Mouse (Mus musculus) thymus, adult 18-20 months (tissue): Measurements from ENCODE around the gene Zc3h4.
A peak's percentile ranks its signal among the peaks of the same experiment; 100 is the strongest.

Experiments
- DNase-seq, 2 experiments: peaks; one replicate each; pipeline ENCODE4 v3.0.0; 2022; ENCODE audit warnings: mixed read lengths in 2 of 2

The Zc3h4 gene

DNA sequence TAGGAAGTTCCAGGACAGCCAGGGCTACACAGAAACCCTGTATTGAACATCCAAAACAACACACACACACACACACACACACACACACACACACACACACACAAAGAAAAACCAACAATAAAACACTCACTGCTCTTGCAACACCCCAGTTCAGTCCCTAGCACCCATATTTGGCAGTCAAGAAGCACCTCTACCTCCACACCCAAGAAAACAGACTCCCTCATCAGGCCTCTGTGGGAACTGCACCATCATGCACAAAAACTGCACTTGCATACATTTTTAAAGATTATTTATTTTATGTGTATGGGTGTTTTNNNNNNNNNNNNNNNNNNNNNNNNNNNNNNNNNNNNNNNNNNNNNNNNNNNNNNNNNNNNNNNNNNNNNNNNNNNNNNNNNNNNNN, 40.5 kb downstream of the Zc3h4 start:
- no peak for DNase-seq

DNA sequence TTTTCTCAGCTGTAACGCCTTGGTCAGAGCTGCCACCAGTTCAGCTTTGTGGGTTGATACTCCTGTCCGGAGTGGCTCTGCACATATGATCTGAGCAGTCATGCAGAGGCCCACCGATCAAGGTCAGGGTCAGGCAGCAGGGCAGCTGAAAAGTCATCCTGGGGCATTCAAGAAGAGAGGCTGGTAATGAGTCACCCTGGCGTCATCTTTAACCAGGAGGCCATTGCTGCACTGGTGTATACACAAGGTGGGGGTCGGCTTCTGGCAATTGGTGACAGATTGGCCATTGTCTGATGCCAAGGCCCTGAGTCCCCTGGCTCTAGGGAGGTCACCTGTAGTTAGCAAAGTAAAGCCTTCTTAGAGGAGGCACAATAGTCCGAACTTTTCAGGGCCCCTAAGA, 50.9 kb downstream of the Zc3h4 start:
- no peak for DNase-seq

- DNase-seq = peak; percentile 87 to 91
Measured at GRCm38 (mm10) chr7:16452587-16453073, 51.9 kb downstream of the Zc3h4 start, which contains the start of gene Tmem160. Gene Tmem160 (plus strand): TSS chr7:16452779.

DNA sequence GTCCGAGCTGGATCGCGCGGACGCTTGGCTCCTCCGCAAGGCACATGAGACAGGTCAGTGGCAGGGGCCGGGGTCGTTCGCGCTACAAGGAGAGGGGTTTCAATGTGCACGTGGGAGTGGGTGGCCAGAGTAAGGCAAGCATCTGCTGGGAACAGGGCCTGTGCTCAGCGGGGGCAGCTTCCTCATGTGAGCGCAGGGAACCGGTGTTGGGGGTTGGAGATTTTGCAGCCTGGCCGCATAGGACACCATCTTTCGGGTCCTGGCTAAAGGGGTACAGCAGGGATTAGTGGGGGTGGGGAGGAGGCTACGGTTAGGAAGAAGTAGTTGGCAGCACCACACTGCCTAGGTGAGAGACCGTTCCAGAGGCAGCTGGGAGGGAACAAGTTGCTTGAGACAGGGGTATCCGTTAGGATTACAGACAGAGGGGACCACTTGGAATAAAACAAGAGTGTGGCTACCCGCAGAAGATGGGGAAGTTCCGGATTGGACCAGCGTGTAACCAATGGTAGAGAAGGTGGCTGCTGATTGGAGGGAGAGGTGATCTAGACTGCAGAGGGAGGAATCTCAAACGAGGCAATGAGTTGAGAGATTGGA, 52.5 kb downstream of the Zc3h4 start:
- peak; percentile 25 to 39 for DNase-seq

- DNase-seq = no peak
Measured at GRCm38 (mm10) chr7:16455016-16455415, 54.3 kb downstream of the Zc3h4 start.

GRCm38 (mm10) chr7:16456289-16456688, 55.6 kb downstream of the Zc3h4 start:
- DNase-seq = no peak

- DNase-seq = no peak
Measured at GRCm38 (mm10) chr7:16460566-16460965, 59.9 kb downstream of the Zc3h4 start.

- DNase-seq = no peak
Measured at GRCm38 (mm10) chr7:16461151-16461550, 60.4 kb downstream of the Zc3h4 start.

- DNase-seq = no peak
Measured at GRCm38 (mm10) chr7:16461705-16462104, 61.0 kb downstream of the Zc3h4 start.

GRCm38 (mm10) chr7:16463214-16463613, 62.5 kb downstream of the Zc3h4 start:
- DNase-seq = peak; percentile 53 to 63

GRCm38 (mm10) chr7:16465160-16465559, 64.5 kb downstream of the Zc3h4 start:
- peak in 1 of 2 experiments; percentile 55 for DNase-seq

- no peak for DNase-seq
Measured at GRCm38 (mm10) chr7:16465568-16465967, 64.9 kb downstream of the Zc3h4 start.

GRCm38 (mm10) chr7:16466565-16466964, 65.9 kb downstream of the Zc3h4 start:
- DNase-seq = no peak

DNA sequence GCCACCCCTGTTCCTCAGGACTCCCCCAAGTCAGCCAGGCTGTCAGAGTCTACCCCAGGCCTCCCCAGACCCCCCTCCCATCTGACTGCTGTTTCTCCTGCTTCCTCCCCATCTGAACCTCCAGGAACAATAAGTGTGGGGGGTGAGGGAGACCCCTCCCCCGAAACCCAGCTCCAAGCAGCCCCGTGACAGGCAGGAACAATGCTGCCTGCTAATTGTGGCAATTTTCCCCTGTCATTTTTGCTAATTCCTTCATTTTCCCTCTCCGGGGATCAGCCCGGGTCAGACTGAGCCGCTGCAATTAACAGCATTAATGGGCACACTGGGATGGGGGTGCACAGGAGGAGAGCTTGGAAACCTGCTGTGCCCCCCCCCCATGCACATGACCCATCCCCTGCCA, 67.4 kb downstream of the Zc3h4 start:
- DNase-seq = no peak

DNA sequence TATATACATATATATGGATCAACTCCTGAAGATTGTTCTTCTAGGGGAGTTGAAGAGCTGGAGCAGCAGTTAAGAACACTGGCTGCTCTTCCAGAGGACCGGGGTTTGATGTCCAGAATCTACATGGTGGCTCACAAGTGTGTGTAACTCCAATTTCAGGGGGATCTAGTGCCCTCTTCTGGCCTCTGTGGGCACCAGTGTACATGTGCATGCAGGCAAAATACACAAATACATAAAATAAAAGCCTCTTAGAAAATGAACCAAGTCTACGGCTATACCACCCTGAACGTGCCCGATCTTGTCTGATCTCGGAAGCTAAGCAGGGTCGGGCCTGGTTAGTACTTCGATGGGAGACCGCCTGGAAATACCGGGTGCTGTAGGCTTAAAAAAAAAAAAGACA, 70.8 kb downstream of the Zc3h4 start:
- DNase-seq = no peak

DNA sequence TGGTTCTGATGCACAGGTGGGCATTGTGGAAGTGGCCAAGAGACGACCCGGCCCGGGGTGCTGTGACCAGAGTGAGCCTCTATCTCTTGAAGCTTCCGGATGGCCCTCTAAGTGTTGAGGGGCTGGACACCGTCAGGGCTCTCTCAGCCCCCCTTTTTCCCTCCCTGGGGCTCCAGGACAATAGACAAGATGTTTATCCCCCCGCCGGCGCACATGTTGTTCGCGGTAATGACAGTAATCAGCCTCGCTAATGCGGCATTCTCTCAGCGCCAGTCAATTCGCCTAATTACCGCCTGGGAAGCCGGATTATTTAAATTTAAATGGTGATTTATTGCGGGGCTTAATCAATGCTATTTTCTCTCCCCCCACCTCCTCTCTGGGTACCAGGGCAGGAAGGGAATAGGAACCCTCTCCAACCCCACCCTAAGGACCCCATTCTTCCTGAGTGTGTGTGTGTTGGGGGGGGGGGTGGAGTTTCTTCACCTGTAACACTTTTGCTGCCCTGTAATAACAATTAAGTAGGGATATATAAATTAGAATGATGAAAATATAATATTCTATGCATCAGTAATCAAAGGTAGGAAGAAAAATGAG, 71.5 kb downstream of the Zc3h4 start:
- no peak for DNase-seq

DNA sequence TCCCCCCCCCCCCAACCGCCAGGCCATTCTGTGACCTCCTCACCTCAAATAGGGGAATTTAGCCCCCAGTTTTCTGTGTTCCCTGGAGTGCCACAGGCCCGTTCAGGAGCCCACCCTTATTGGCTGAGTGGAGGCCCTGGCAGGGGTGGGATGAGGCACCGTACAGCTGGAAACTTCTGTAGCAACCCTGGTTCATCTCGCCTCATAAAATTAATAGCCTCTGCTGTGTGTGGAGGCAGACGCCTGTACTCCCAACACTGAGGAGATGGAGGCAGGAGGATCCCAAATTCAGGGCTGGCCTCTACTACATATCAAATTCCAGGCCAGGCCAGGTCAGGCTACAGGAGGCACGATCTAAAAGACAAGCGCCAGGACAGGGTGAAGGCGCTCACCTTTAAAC, 73.1 kb downstream of the Zc3h4 start:
- DNase-seq = no peak

DNA sequence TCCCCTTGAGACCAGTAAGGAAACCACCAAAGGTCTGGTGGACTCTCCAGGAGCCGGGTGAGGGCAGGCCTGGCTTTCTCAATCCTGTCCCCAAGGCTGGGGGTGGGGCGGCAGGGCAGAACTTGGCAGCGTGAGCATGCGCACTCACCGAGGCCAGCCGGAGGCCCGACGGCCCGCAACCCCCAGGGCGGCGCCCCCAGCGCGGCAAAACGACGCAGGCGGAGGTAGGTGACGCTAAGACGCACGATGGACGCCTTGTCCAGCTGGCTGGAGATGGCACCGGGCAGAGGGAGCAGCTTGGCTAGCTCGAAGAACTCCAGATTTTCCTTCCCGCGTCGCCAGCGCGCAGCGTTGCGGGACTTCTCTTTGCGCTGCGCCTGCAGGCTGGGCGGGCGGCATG, 73.7 kb downstream of the Zc3h4 start:
- no peak for DNase-seq

- no peak for DNase-seq
Measured at GRCm38 (mm10) chr7:16475321-16475720, 74.6 kb downstream of the Zc3h4 start.

DNA sequence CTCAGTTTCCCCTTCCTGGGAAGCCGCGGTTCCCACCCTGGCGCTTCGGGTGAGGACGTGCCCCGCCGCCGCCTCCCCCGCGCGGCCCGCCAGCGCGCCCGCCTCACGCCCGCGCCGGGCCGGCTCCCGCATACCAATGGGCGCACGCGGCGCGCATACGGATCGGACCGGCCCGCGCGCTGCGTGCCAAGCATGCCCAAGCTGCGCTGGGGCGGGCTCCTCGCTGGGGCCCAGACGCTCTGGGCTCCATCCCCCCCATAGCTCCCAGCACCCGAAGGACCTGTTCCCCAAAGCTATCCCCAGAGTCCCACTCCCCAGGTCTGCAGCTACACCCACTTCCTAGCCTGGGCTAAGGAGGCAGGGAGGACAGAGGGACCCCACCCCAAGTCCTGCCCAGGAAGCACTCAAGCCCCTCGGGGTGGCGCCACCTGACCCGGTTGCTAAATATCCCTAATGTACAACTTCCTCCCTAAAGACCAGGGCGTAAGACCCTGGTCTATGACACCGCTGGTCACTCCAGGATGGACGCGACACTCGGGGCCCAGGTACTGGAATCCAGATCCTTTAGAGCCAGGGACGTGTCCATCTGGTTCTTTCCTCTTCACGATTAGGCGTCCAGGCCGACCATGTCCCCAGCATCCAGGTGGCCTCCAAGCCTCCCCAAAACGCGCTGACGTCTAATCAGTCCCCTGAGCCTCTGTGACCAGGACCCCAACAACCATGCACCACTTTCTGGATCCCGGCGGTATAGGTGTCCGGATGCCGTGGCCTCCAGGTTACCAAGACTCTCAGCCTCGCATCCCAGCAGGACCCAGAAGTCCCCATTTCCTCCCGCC, 75.3 kb downstream of the Zc3h4 start:
- DNase-seq = no peak

DNA sequence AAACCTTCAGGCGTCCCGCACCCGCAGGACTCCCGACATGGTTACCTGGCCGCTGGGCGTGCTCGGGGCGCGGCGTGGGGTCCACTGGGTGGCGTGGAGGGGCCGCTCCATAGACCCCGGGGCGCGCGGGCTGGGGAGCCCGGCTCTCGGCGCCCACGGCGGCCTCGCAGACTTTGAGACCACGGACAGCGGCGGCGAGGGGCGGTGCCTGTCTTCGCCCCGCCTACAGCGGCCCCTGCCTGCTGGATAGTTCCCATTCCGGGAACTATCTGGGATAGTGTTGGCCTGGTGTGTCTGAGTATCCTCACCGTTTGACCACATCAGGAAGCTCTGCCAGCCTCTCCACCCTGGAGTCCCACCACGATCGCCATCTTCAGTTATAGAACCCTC, 75.9 kb downstream of the Zc3h4 start:
- DNase-seq = no peak

DNA sequence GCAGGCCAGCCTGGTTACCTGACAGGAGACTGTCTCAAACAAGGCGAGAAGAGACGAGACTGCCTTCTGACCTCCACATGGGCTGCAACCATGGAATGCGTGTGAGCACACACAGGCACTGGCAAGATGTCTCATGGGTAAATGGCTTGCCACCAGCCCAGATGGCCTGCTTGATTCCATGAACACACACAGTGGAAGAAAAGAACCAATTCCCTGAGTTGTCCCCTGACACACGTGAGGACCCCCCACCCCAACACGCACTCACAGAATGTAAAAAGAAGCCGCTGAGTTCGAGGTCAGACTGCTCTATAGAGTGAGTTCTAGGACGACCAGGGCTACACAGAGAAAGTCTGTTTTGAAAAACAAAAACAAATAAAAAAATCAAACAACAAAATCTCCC, 76.9 kb downstream of the Zc3h4 start, which contains the start of gene Npas1:
Npas1 (minus strand) TSS at position 101 of the 400 bp plus-strand sequence.
- DNase-seq = no peak
